Mouse (Mus musculus) frontal cortex, adult 2 months (tissue): ENCODE data around the gene Gm813. TPM values are rescaled to one million over a fixed set of nuclear protein-coding genes. Genes with fewer than 3 reads are reported as not detected.
"Not testable (repeated sequence)": the region's sequence is repeated elsewhere in the genome, so short reads cannot be mapped to it uniquely, and the experiment has no call there.

ENCODE experiments used
- DNase-seq, 2 experiments: peaks; one replicate each; pipeline ENCODE4 v3.0.0; 2022; ENCODE audit warnings: low spot score in 1 of 2; ENCODE audit errors: extremely low spot score in 1 of 2
- polyA plus RNA-seq: library from polyadenylated mRNA; depleted of rRNA; stranded (reverse); fragments of >200 nt; gene quantifications from 2 replicates; pipeline ENCODE4 v1.2.3, GENCODE M21; 2012; rRNA removed

The Gm813 gene
- polyA plus RNA-seq: not detected in 2 replicates

DNA sequence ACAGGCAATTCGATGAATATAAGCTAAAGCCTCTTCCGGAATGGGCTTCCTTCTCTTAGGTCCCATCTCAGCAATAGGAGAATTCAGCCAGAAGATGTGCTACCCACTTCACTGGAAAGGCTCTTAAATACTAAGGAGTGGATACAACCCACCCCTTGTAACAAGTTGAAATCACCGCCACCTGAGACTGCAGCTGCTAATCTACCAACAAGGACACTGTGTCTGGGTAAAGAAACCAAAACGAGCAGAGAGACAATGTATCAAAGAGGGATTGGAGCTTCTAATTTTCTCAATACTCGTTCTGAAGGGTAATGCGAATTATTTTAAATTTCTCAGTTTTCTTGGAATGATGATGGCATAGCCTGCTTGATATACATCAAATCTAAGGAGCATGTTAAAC, at the start of gene Gm813:
TSS of gene Gm813 (minus strand) at position 101 of the 400 bp plus-strand sequence.
- DNase-seq: no peak

DNA sequence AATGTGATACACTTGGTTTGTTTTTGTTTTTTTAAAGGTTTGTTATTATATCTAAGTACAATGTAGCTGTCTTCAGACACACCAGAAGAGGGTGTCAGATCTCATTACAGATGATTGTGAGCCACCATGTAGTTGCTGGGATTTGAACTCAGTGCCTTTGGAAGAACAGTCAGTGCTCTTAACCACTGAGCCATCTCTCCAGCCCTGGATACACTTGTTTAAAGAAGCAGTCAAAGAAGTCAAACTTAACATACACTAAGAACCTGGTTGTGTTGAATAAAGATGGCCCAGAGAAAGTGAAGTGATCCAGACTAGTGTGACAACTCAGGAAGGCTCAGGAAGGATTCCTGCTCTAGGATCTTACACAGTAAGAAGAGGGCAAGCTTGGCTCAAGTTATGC, 48.4 kb upstream of the Gm813 start:
- DNase-seq: not testable (repeated sequence)

DNA sequence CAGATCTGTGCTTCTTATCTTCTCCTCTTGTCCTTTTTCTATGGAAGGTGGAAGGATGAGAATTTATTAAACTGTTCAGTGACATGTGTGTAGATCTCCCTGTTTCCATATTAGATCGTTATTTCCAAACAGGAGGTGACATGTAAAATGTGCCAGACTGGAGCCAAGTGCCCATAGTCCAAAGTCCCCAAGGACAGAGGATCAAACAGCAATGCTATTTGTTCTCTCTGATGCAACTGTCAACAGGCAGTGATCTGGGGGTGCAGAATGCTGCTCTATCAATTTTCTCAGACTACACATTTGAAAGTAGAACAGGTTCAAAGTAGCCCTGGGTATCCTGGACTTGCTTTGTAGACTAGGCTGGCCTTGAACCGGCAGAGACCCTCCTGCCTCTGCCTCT, 47.0 kb upstream of the Gm813 start:
- no peak for DNase-seq

DNA sequence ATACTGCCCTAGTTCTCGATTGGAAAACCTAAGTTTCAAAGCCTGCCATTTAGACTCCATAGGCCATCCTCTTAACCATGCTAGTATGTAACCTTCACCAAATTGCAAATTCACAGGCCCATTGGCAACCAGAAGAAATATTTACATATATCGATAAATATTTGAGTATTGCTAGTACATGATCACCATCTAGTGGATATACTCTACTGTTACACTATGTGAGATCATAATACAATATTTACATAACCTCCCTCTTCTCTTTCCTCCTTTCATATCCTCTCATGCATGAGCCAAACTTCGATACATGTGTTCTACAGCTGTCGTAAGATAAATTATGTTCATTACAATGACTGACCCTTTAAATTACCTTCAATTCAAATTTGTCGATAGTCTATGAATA, 46.2 kb upstream of the Gm813 start:
- no peak for DNase-seq

DNA sequence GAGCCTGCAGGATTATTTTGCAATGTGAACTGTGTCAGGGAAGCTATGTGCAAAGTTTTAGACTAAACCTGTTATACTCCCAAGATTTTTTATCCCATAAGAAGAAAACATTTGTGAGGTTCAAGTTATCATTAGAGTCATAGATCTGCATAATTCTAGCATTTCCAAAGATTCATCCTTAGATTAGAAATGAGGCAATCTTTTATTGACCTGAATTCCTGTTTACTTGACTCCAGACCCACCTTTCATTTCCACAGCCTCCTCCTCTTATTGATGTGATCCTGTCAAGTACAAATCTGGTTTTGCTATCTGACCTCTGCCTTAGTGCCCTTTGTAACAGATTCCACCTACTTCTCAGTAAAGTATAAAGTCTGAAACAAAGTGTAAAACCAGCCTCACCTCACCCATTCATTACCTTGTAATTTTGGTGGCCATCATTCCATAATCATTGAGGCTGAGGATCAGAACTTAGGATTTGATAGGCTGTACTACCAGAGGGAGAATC, 45.6 kb upstream of the Gm813 start:
- no peak for DNase-seq

DNA sequence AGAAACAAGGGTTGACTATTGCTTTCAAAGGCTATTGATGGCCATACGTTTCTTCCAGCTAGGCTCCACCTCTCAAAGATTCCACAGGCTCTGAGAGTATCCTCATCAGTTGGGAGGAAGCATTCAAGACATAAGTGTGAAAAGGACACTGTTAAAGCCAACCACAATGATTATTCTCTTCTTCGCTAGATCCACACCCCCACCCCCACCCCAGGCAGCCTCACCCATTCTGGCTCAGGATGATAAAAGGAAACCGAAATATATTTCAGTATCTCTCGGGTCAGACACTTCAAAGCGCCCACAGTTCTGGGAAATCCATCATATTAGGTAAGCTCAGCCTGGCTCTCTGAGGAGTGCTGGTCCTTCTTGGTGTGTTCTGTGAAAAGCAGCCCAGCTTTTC, 45.0 kb upstream of the Gm813 start:
- DNase-seq: no peak

DNA sequence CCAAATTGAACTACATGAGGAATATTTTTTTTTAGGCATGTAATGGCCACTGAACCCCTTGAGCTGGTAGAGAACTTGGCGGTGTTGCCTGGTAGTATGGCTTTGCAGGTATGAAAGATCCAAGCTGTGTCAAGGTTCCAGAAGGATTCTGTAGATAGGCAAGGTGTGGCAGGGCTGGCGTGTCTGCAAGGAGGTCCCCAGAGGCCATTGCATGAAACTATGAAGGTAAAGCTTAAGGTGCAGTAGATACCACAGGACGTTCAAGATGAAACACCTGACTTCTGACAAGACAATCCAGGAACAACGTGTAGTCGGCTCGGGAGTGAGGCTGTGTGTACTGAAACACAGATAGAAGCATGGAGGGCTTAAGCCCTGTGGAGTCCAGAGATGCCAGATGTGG, 41.9 kb upstream of the Gm813 start:
- DNase-seq: no peak

DNA sequence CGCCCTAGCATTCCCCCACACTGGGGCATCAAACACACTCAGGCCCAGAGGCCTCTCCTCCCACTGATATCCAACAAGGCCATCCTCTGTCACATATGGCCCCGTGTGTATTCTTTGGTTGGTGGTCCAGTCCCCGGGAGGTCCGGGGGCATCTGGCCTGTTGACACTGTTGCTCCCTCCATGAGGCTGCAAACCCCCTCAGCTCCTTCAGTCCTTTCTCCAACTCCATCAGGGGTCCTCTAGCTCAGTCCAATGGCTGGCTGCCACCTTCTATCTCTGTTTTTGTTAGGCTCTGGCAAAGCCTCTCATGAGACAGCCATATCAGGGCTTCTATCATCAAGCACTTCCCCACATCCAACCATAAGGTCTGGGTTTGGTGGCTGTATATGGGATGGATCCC, 39.7 kb upstream of the Gm813 start:
- DNase-seq: no peak

DNA sequence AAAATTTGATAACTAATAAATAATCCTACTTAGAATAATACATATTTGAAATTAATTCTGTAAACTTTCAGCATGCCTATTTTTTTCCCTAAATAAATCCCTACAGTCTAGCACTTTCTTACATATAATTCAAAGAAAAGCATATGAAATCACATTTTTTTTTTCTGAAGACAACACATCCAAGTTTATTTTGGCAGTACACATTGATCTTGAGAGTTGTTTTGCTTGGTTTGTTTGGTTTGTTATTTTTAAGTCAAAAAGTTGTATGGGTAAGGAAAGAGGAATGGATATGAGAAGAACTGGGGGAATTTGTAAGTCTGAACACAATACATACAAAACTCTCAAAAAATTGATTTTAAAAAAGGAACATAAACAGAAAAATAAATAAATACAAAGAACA, 39.0 kb upstream of the Gm813 start:
- no peak for DNase-seq

DNA sequence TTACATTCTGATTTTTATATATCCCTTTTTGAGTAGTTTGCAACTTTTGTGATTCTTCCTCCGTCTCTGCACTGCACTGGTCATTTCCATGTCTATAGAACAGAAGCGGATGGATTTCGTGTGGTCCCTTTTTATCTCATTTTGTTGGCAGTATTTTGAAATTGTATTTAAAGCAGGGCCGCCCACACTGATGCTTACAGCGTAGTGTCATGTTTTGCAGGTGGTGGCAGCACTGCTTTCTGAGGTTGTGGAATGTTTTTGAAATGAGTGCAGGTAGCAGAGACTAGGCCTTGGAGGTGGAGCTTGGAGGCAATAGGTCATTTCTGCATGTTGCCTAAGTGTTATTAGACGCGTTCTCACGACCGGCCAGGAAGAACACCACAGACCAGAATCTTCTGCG, 33.2 kb upstream of the Gm813 start:
- peak in 1 of 2 experiments; percentile 27 for DNase-seq

DNA sequence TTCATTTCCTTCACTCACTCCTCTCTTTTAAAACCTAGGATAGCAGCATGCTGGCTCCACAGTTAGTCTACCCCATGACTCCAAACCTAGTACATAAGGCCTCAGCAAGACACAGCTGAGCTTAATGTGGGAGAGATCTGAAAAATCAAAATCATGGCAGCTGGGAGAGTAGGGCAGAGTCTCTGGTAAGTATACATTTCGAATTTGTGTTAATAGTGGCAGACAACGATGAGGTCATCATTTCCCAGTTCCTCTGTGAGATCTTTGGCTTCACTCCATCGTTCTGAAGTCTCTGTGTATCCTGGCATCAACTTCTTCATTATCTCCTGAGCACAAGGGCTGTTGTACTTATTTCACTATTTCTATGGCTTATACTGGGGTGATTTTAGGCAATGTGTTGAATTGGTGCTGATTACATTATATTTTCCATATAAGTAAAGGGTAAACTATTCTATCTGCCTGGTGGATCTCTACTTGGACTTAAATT, 22.0 kb upstream of the Gm813 start, which contains the start of gene E330017A01Rik:
TSS of gene E330017A01Rik (minus strand) at position 51 of the 487 bp plus-strand sequence.
- no peak for DNase-seq

DNA sequence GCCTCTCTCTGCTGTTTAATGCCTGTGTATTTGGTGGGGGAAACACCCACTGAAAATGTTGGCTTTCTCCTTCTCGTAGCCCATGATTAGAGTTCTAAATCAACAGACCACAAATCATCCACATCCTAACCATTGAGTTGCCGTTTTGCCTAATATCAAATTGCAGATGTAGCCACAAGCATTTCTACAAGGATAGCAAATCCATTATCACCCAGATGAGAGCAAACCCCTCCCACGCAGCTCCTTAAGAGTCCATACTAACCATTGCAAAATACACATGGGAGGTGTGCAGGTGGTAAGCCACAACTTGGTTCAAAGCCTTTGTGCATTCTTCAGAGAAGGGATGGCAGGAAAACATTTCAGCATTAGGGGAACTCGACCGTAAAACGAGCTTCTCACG, 21.2 kb upstream of the Gm813 start:
- no peak for DNase-seq

DNA sequence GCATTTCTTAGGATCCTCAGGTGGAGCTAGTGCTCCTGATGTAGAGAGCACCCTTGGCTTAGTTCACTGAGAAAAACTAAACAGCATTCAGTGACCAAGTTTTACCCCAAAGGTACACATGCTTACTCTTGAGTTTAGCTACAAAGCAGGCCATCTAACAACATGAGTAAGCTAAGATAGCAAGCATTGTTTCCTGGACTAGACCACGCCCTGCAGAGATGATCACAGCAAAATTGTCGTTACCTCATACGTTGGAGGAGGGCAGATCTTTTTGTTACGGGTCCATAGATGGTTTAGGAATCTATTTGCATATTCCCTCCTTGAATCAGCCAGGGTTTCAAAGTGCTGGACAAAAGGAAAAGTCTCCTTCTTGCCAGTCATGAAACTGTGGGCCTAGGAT, 20.7 kb upstream of the Gm813 start:
- DNase-seq: no peak

DNA sequence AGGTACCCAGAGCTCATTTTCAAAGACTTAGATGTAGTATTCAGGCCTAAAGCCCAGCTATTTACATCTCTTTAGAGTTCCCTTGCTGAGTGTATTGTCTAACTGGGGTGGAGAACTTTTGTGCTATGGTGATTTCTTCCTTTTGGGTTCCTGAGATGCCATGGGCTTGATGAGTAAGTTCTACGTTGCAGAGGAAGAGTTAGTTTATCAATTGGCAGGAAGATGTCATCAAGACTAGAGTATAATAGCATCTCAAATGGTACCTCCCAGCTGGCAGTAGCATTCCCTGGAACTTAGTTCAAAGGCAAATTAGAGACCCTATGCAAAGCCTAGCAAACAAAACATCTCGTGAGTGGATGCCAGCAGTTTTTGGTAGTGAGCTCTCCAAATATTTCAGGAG, 19.1 kb upstream of the Gm813 start:
- DNase-seq: no peak

DNA sequence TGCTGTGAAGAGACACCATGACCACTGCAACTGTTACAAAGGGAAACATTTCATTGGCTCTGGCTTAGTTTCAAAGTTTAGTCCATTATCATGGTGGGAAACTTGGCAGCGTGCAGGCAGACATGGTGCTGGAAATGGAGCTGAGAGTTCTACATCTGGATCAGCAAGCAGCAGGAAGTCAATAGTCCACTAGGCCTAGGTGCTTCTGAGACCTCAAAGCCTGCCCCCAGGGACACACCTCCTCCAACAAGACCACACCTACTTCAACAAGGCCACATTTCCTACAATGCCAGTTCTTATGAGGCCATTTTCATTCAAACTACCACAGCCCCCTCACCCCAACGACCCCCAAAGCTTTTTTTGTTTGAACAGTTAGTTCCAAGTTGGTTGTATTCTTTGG, 13.0 kb upstream of the Gm813 start:
- DNase-seq: no peak

DNA sequence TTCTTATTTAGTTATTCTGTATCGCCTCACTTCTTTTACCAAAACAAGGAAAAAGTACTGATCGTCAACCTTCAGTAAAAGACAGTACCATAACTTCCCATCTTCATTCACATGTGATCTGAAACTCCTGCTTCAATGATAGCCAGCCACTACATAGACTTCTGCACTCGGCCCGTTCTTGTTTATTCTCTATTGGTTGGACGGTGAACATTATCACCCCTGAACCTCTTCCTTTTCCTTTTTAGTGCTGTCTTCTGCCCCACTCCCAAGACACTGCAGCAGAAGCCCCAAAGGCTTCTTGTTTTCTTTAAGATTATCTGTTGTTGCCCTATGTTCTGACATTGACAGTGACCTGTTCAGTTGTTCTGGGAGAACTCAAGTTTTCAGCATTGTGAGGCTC, 12.2 kb upstream of the Gm813 start:
- no peak for DNase-seq

DNA sequence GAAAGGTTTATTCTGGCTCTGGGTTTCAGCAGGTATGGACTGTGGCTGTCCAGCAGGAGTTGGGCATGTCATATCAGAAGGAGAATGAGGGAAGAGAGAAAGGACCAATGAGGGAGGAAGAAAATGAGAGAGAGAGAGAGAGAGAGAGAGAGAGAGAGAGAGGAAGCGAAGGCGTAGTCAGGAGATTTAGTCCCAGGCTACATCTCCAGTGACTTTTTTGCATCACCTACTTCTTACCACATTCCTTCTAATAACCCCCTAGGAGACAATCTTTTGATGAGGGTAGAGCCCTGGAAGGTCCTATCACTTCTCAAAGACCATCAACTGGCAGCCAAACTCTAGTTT, 11.5 kb upstream of the Gm813 start:
- no peak for DNase-seq

DNA sequence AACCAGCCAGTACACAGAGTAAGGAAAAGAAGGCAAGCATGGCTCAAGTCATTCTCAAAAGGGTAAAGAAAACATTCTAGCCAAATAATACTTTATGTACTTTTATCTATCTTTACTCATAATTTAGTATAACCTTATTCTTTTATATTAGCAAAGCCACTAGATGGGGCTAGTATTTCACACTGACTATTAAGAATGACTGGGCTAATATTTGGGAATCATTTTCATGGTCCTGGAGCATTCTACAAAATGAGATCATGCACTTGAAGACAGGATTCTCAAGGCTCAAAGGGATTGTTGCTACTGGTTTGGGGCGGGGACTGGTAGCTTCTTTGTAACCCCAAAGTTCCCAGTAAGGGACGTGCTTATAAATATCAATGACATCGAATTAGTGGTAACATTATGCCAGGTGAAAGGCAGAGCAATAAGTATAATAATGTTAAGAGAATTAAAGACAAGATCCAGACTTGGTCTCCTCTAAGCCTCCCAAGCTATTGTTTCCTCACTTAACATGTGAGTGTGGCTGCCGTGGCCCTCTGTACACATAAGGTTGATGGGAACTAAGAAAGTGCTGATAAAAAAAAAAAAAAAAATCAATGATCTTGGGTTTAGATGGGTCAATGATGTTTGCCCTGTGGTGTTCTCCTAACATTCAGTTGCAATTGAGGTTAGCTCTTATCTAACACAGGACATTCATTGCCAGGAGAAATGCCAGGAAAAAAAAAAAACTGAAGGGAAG, 11.0 kb upstream of the Gm813 start:
- no peak for DNase-seq

DNA sequence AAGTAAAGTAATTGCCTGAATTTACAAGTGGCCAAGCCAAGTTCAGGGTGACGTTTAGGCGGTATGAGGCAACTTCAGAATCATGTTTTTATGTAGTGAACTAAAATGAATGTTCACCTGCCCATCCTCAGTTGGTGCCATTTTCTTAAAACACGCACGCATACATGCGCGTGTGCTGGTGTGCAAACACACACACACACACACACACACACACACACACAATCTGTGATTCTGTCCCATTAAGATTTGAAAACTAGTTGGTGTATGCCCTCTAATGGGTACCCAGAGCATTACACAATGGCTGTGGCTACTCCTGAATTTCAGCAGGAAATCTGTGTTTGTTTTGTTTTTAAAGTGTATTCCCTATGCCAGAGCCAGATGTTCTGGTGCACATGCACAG, 7.2 kb upstream of the Gm813 start:
- DNase-seq: peak; percentile 8 to 72

DNA sequence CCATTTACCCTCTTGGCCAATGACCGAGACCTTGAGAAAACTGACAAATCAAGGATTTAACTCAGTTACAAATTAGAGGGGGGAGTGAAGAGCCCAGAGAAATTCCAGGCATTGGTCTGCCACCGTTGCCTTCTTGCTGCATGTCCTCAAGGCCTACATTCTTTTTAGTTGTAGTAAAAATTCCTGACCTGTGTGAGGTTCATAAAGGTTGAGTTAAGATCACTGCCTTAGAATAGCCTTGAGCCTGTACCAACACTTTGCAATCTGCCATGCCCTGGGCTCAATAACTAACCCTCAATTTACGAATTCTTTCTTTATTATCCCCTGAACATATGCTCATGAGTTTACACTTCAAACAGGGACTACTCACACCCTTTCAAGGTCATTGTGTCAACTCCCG, 6.3 kb upstream of the Gm813 start:
- no peak for DNase-seq

DNA sequence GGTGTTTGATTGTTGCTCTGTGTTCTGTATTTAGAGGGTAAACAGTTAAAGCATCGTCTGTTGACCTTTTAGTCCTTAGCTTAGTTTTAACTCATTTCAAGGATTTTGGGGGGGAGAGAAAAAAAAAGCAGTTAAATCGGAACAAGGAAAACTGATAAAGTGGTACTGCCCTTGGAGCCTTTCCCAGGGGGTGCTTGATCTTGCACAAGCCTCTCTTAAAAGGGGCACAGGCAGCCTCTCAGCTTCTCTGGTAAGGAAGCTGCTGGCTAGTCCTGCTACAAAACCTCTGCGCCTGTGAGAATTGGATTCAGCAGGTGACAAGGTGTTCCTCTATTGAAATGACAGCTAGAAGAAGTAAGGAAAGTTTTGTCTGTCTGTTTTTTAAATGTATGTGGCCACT, 5.6 kb upstream of the Gm813 start:
- DNase-seq: no peak

DNA sequence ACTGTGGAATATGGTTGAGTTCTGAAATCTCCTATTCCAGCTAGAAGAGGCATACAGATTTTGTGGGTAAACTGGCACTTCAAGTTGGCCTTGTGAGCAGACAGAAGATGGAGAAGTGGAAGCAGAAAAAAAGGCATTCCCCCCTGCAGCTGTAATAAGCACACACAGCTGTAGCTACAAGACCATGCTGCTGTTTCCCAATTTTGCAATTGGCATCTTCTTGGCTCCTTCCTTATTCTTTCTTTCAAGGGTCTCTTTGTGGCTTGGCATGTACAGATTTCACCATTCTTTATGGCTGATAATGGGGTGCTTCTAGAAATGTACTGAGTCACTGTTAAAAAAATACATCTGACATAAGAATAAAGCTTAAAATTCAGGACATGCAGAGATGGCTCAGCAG, 568 bp upstream of the Gm813 start:
- DNase-seq: no peak

DNA sequence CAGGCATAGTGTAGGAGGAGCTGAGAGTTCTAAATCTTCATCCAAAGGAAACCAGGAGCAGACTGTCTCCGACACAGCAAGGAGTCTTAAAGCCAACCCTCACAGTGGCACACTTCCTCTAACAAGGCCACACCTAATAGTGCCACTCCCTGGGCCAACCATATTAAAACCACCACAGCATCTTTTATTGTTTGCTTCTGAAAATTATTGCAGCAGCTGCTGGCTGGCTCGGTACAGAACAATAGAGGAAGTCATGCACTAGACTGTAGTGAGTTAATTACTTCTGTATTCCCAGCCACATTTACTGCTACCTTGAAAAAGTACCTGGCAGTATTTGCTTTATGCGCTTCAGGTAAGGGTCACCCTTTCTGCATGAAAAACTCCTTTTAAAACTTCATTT, 3.8 kb downstream of the Gm813 start:
- no peak for DNase-seq
